Mouse (Mus musculus) adrenal gland, postnatal 4 days (tissue): Measurements from ENCODE around the gene Rpa1. TPM values are rescaled to one million over a fixed set of nuclear protein-coding genes. Genes with fewer than 3 reads are reported as not detected.

ENCODE experiments used
- DNase-seq, 2 experiments: peaks; one replicate each; pipeline ENCODE4 v3.0.0; 2021 to 2022; ENCODE audit warnings: low spot score in 2 of 2, mixed read lengths in 2 of 2
- microRNA-seq: library from miRNA; unstranded; fragments of <30 nt; microRNA quantifications from one replicate; pipeline ENCODE4 v1.2.0, GENCODE M21; 2021
- total RNA-seq, 2 experiments: library from RNA; stranded (reverse); gene quantifications; 2 replicates each; pipeline ENCODE4 v1.2.3; 2021

The Rpa1 gene
- total RNA-seq, 2 experiments from 2014 or later: 87.2 to 93.7 TPM

GRCm38 (mm10) chr11:75263964-75264312, 84.2 kb downstream of the Rpa1 start:
- DNase-seq: no peak

GRCm38 (mm10) chr11:75263274-75263963, 84.7 kb downstream of the Rpa1 start:
- no peak for DNase-seq

- no peak for DNase-seq
These were observed 85.3 kb downstream of the Rpa1 start for GRCm38 (mm10) chr11:75262791-75263190.

- no peak for DNase-seq
These were observed 85.9 kb downstream of the Rpa1 start for GRCm38 (mm10) chr11:75262181-75262580.

GRCm38 (mm10) chr11:75261730-75262129, 86.4 kb downstream of the Rpa1 start:
- no peak for DNase-seq

GRCm38 (mm10) chr11:75261016-75261415, 87.1 kb downstream of the Rpa1 start:
- DNase-seq: no peak

- DNase-seq: no peak
These were observed 88.0 kb downstream of the Rpa1 start for GRCm38 (mm10) chr11:75259996-75260561.

- no peak for DNase-seq
These were observed 88.7 kb downstream of the Rpa1 start for GRCm38 (mm10) chr11:75259416-75259815.

- no peak for DNase-seq
These were observed 91.0 kb downstream of the Rpa1 start for GRCm38 (mm10) chr11:75257056-75257648.

GRCm38 (mm10) chr11:75255330-75255729, 92.8 kb downstream of the Rpa1 start:
- DNase-seq: no peak

- no peak for DNase-seq
These were observed 93.7 kb downstream of the Rpa1 start for GRCm38 (mm10) chr11:75254252-75254912.

- DNase-seq: no peak
These were observed 96.5 kb downstream of the Rpa1 start for GRCm38 (mm10) chr11:75251557-75252070.

- no peak for DNase-seq
These were observed 97.1 kb downstream of the Rpa1 start for GRCm38 (mm10) chr11:75251006-75251512.

GRCm38 (mm10) chr11:75249588-75249987, 98.5 kb downstream of the Rpa1 start:
- no peak for DNase-seq

Small RNA genes within 50 kb of the gene (microRNA-seq; reads per million reads assigned to microRNA genes)
- gene Gm47300: not detected

Other genes starting within 250 kb of the Rpa1 start
- gene Hic1, start 178.8 kb downstream of the Rpa1 start, total RNA-seq: 10 to 100 TPM; 22.9 to 29.2 TPM
- gene Ovca2, start 169.5 kb downstream of the Rpa1 start, total RNA-seq: 10 to 100 TPM; 16.0 to 17.4 TPM
- gene Dph1, start 157.1 kb downstream of the Rpa1 start, total RNA-seq: 10 to 100 TPM; 26.8 to 29.0 TPM
- 10 to 100 TPM; 33.3 to 33.8 TPM for gene Rtn4rl1, start 154.5 kb downstream of the Rpa1 start, total RNA-seq
- 10 to 100 TPM; 11.4 to 12.3 TPM for gene Smyd4, start 109 bp upstream of the Rpa1 start, total RNA-seq
- 100 to 1,000 TPM in 1 of 2 experiments, 10 to 100 TPM in 1; 45.8 to 111 TPM for gene Serpinf1, start 74.4 kb upstream of the Rpa1 start, total RNA-seq
- gene Serpinf2, start 91.3 kb upstream of the Rpa1 start, total RNA-seq: 100 to 1,000 TPM in 1 of 2 experiments, 10 to 100 TPM in 1; 12.4 to 127 TPM
- gene Wdr81, start 106.4 kb upstream of the Rpa1 start, total RNA-seq: 10 to 100 TPM; 18.1 to 18.4 TPM
- 10 to 100 TPM; 12.9 to 17.8 TPM for gene Tlcd2, start 113.4 kb upstream of the Rpa1 start, total RNA-seq
- gene Prpf8, start 138.5 kb upstream of the Rpa1 start, total RNA-seq: 100 to 1,000 TPM; 142 to 156 TPM
- gene Rilp, start 161.8 kb upstream of the Rpa1 start, total RNA-seq: 1 to 10 TPM; 7.7 to 8.5 TPM
- 10 to 100 TPM; 13.8 to 14.4 TPM for gene Scarf1, start 165.2 kb upstream of the Rpa1 start, total RNA-seq
- gene Slc43a2, start 183.4 kb upstream of the Rpa1 start, total RNA-seq: 10 to 100 TPM; 24.2 to 33.0 TPM
- 100 to 1,000 TPM; 120 to 135 TPM for gene Pitpna, start 239.8 kb upstream of the Rpa1 start, total RNA-seq